ENCODE assay signal across 43 mouse cellular contexts in genomic region chr13:67343422-67343821, GRCm38 (mm10). TPM values are rescaled to one million over a fixed set of nuclear protein-coding genes. Genes with fewer than 3 reads are reported as not detected.
"Had no signal": no experiment of that assay in that cellular context is flagged by ENCODE, and none has a peak within 500 bp of the region (broad histone marks: within the 10 kb centered on the region; RNA-seq: fewer than 3 reads in every experiment).

No protein-coding gene starts in this region.

- H3K4me3 ChIP-seq: limb, embryonic 10.5 days; limb, embryonic 12.5 days; limb, embryonic 13.5 days; limb, embryonic 15.5 days; liver, embryonic 12.5 days; liver, embryonic 13.5 days; liver, embryonic 15.5 days; lung, embryonic 15.5 days; megakaryocyte, embryonic 14.5 days; midbrain, embryonic 10.5 days; midbrain, embryonic 12.5 days; midbrain, embryonic 13.5 days; midbrain, embryonic 15.5 days; myocyte; neural tube, embryonic 12.5 days; neural tube, embryonic 13.5 days had no signal

- H3K9me3 ChIP-seq: limb, embryonic 10.5 days; limb, embryonic 12.5 days; limb, embryonic 13.5 days; limb, embryonic 15.5 days; liver, embryonic 12.5 days; liver, embryonic 13.5 days; liver, embryonic 15.5 days; lung, embryonic 15.5 days; megakaryocyte, embryonic 14.5 days; midbrain, embryonic 10.5 days; midbrain, embryonic 12.5 days; midbrain, embryonic 13.5 days; midbrain, embryonic 15.5 days; neural tube, embryonic 12.5 days; neural tube, embryonic 13.5 days had no signal

- DNase-seq: left cerebral cortex, postnatal 4 days; liver; liver, embryonic 13.5 days; liver, postnatal 0 days; lung, adult 18-20 months; lung, adult 2 months; lung, embryonic 14.5 days; lung, postnatal 10 days; lung, postnatal 14 days; lung, postnatal 36 days; lung, postnatal 4 days; midbrain, embryonic 14.5 days had no signal

- H3K27me3 ChIP-seq: limb, embryonic 12.5 days; limb, embryonic 13.5 days; limb, embryonic 15.5 days; liver, embryonic 12.5 days; liver, embryonic 13.5 days; liver, embryonic 15.5 days; lung, embryonic 15.5 days; megakaryocyte, embryonic 14.5 days; midbrain, embryonic 12.5 days; midbrain, embryonic 13.5 days; midbrain, embryonic 15.5 days; neural tube, embryonic 12.5 days; neural tube, embryonic 13.5 days had no signal

- H3K4me1 ChIP-seq: limb, embryonic 10.5 days; limb, embryonic 12.5 days; limb, embryonic 13.5 days; limb, embryonic 15.5 days; liver, embryonic 12.5 days; liver, embryonic 13.5 days; liver, embryonic 15.5 days; lung, embryonic 15.5 days; megakaryocyte, embryonic 14.5 days; midbrain, embryonic 10.5 days; midbrain, embryonic 12.5 days; midbrain, embryonic 13.5 days; midbrain, embryonic 15.5 days; neural tube, embryonic 12.5 days; neural tube, embryonic 13.5 days had no signal

- H3K36me3 ChIP-seq: limb, embryonic 10.5 days; midbrain, embryonic 12.5 days; midbrain, embryonic 15.5 days; neural tube, embryonic 12.5 days had no signal

- H3K27ac ChIP-seq: limb, embryonic 10.5 days; limb, embryonic 12.5 days; limb, embryonic 13.5 days; limb, embryonic 15.5 days; liver, embryonic 12.5 days; liver, embryonic 13.5 days; liver, embryonic 14.5 days; liver, embryonic 15.5 days; lung, embryonic 15.5 days; macrophage; midbrain, embryonic 10.5 days; midbrain, embryonic 12.5 days; midbrain, embryonic 13.5 days; midbrain, embryonic 15.5 days; neural tube, embryonic 12.5 days; neural tube, embryonic 13.5 days had no signal

- ATAC-seq: liver, embryonic 12.5 days; liver, postnatal 0 days; lung, postnatal 0 days; midbrain, embryonic 13.5 days; midbrain, embryonic 15.5 days; midbrain, embryonic 16.5 days had no signal

RNA-seq across cellular contexts. Expression of gene Gm28044, which starts 16.9 kb away (rescaled TPM):
- total RNA-seq: left cerebral cortex, postnatal 10 days; left cerebral cortex, postnatal 36 days; left cerebral cortex, postnatal 4 days; liver, adult 2 months; midbrain, postnatal 0 days; monocyte, adult 5-6 weeks had no signal
- polyA plus RNA-seq: limb, embryonic 10.5 days; limb, embryonic 11.5 days; limb, embryonic 12.5 days; limb, embryonic 13.5 days; limb, embryonic 14.5 days; liver, adult 2 months; liver, embryonic 14.5 days; lung, adult 2 months; lung, embryonic 15.5 days; lung, postnatal 0 days; macrophage; midbrain, embryonic 10.5 days; midbrain, embryonic 11.5 days; midbrain, embryonic 12.5 days; midbrain, embryonic 13.5 days; midbrain, embryonic 14.5 days; midbrain, embryonic 15.5 days; midbrain, embryonic 16.5 days; midbrain, postnatal 0 days; neural tube, embryonic 12.5 days; neural tube, embryonic 13.5 days had no signal

RNA-seq across cellular contexts. Expression of gene Gm28041, which starts 32.1 kb away (rescaled TPM):
- total RNA-seq: left cerebral cortex, postnatal 10 days; left cerebral cortex, postnatal 14 days; left cerebral cortex, postnatal 25 days; left cerebral cortex, postnatal 4 days; midbrain, postnatal 0 days; monocyte, adult 5-6 weeks had no signal
- polyA plus RNA-seq: limb, embryonic 12.5 days; limb, embryonic 15.5 days; liver, adult 2 months; liver, embryonic 11.5 days; liver, embryonic 13.5 days; macrophage; midbrain, embryonic 13.5 days; midbrain, embryonic 14.5 days; midbrain, embryonic 15.5 days; midbrain, postnatal 0 days; neural tube, embryonic 11.5 days; neural tube, embryonic 12.5 days; neural tube, embryonic 13.5 days had no signal
